Mouse (Mus musculus) spleen, adult 12 weeks (tissue): ENCODE data around the gene Atp6v0e2.
A peak's percentile ranks its signal among the peaks of the same experiment; 100 is the strongest.

Source experiments
- DNase-seq: peaks from one replicate; pipeline ENCODE4 v3.0.0; 2022; ENCODE audit warnings: low spot score

Gene Atp6v0e2

GRCm38 (mm10) chr6:48540721-48541120, 3.3 kb downstream of the Atp6v0e2 start:
- no peak for DNase-seq

GRCm38 (mm10) chr6:48541560-48542450, 4.4 kb downstream of the Atp6v0e2 start:
- no peak for DNase-seq

- no peak for DNase-seq
Observed at GRCm38 (mm10) chr6:48542631-48543030, 5.2 kb downstream of the Atp6v0e2 start.

GRCm38 (mm10) chr6:48545251-48545650, 7.8 kb downstream of the Atp6v0e2 start:
- no peak for DNase-seq

- DNase-seq, result no peak
Observed at GRCm38 (mm10) chr6:48546271-48546670, 8.9 kb downstream of the Atp6v0e2 start.

- DNase-seq, result no peak
Observed at GRCm38 (mm10) chr6:48546858-48547257, 9.4 kb downstream of the Atp6v0e2 start.

GRCm38 (mm10) chr6:48548314-48548713, 10.9 kb downstream of the Atp6v0e2 start:
- DNase-seq, result no peak

GRCm38 (mm10) chr6:48552918-48553317, 15.5 kb downstream of the Atp6v0e2 start:
- DNase-seq, result no peak

GRCm38 (mm10) chr6:48553819-48554218, 16.4 kb downstream of the Atp6v0e2 start:
- no peak for DNase-seq

GRCm38 (mm10) chr6:48554280-48555103, 17.1 kb downstream of the Atp6v0e2 start, which contains the start of gene Lrrc61:
Lrrc61 (plus strand) TSS chr6:48554796.
- peak; percentile 81 for DNase-seq

- no peak for DNase-seq
Observed at GRCm38 (mm10) chr6:48555104-48555890, 17.9 kb downstream of the Atp6v0e2 start.

- DNase-seq, result no peak
Observed at GRCm38 (mm10) chr6:48555956-48556355, 18.5 kb downstream of the Atp6v0e2 start.

GRCm38 (mm10) chr6:48565693-48566310, 28.4 kb downstream of the Atp6v0e2 start:
- no peak for DNase-seq

- no peak for DNase-seq
Observed at GRCm38 (mm10) chr6:48566312-48566711, 28.9 kb downstream of the Atp6v0e2 start.

- DNase-seq, result no peak
Observed at GRCm38 (mm10) chr6:48568036-48568984, 30.9 kb downstream of the Atp6v0e2 start.

- no peak for DNase-seq
Observed at GRCm38 (mm10) chr6:48569065-48569807, 31.8 kb downstream of the Atp6v0e2 start.

GRCm38 (mm10) chr6:48572014-48572413, 34.6 kb downstream of the Atp6v0e2 start:
- no peak for DNase-seq

- DNase-seq, result no peak
Observed at GRCm38 (mm10) chr6:48572572-48573061, 35.2 kb downstream of the Atp6v0e2 start, which contains the start of gene Rarres2. Rarres2 (minus strand) TSS chr6:48572789.

GRCm38 (mm10) chr6:48573280-48573679, 35.9 kb downstream of the Atp6v0e2 start:
- DNase-seq, result no peak
